Mouse (Mus musculus): ENCODE results near the gene Rab11fip4. TPM values are rescaled to one million over a fixed set of nuclear protein-coding genes. Genes with fewer than 3 reads are reported as not detected.
A peak's percentile ranks its signal among the peaks of the same experiment; 100 is the strongest.

The Rab11fip4 gene
- total RNA-seq, 1 experiment = 13.6 TPM

DNA sequence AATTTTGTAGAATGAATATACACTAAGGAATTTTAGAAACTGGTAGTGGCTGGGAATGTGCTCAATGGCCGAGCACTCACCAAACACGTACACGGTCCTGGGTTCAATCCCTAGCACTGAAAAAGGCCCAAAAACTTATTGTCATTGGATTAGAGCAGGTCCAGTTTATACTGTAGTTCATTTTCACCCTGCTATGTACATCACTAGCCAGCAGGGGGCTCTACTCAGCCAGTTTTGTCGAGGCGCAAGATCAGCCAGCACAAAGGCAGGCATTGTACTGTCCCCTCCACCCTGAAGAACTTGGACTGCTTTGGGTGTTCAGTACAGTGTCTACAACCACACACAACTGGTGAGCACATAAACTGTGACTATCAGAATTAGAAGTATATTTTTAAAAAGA lies 6.8 kb upstream of the Rab11fip4 start:
- TF ChIP-seq HCFC1 (IDR thresholded peaks at IDR 0.05; ENCODE audit: borderline replicate concordance, insufficient read depth, low read length) (no peak), ZC3H11A (IDR thresholded peaks at IDR 0.05; ENCODE audit: borderline replicate concordance, low read depth, low read length) (peak; percentile 85)
- DNase-seq (ENCODE audit: low read depth, low spot score) = no peak
- Histone ChIP-seq H3K9me3 (ENCODE audit: control insufficient read depth, insufficient read depth, low read depth, low read length) (no peaks in the 10 kb centered on the region), H3K4me1 (ENCODE audit: control insufficient read depth in 2 of 2, insufficient read depth in 2 of 2, low read length in 2 of 2, poor library complexity in 1 of 2) (no peaks in the 10 kb centered on the region), H3K4me3 (ENCODE audit: insufficient read depth in 1 of 2, low read depth in 1 of 2, low read length in 2 of 2, poor library complexity in 1 of 2, severe bottlenecking in 1 of 2) (no peak overlapping the region), H3K36me3 (ENCODE audit: control insufficient read depth, insufficient read depth, low read length, poor library complexity, severe bottlenecking) (peaks cover 2% of the 10 kb centered on the region; the same call in 1 of the 2 replicates), H3K9ac (ENCODE audit: insufficient read depth, low read depth, low read length, poor library complexity, severe bottlenecking) (no peak overlapping the region), H3K27ac (ENCODE audit: insufficient read depth, low read depth, low read length, poor library complexity, severe bottlenecking) (no peak overlapping the region)
- in situ Hi-C loops (cut with MboI; ENCODE audit: low sequenced_read_pairs in 2 of 2, unreplicated experiment in 2 of 2) = loop anchor here (5.0 to 25.0 kb wide), 3 partner anchors 101 to 328 kb away; no protein-coding TSS in a partner anchor

- in situ Hi-C loops (cut with MboI; ENCODE audit: low sequenced_read_pairs in 2 of 2, unreplicated experiment in 2 of 2) = loop anchor here (10.0 to 25.0 kb wide), 2 partner anchors 95 to 323 kb away; no protein-coding TSS in a partner anchor
Measured at GRCm38 (mm10) chr11:79589317-79590075, 1.5 kb upstream of the Rab11fip4 start.

GRCm38 (mm10) chr11:79591591-79591975 lies 571 bp downstream of the Rab11fip4 start:
- in situ Hi-C loops (cut with MboI; ENCODE audit: low sequenced_read_pairs in 2 of 2, unreplicated experiment in 2 of 2) = loop anchor here in 1 of 2 experiments (25.0 kb wide), 1 partner anchor 321 kb away; no protein-coding TSS in a partner anchor
- no peak overlapping the region for H3K27ac ChIP-seq (ENCODE audit: insufficient read depth, low read depth, low read length, poor library complexity, severe bottlenecking)
- no peak for TF ChIP-seq ZNF384 (IDR thresholded peaks at IDR 0.05; ENCODE audit: low read depth, low read length)
- TF ChIP-seq ZC3H11A (IDR thresholded peaks at IDR 0.05; ENCODE audit: borderline replicate concordance, low read depth, low read length) = no peak
- no peak for TF ChIP-seq CHD2 (IDR thresholded peaks at IDR 0.05; ENCODE audit: low read depth, low read length)
- no peak for TF ChIP-seq HCFC1 (IDR thresholded peaks at IDR 0.05; ENCODE audit: borderline replicate concordance, insufficient read depth, low read length)
- no peak for TF ChIP-seq MAFK (IDR thresholded peaks at IDR 0.05; ENCODE audit: insufficient read depth, low read depth, low read length)
- no peaks in the 10 kb centered on the region for H3K9me3 ChIP-seq (ENCODE audit: control insufficient read depth, insufficient read depth, low read depth, low read length)
- no peak for DNase-seq (ENCODE audit: low read depth, low spot score)
- peak overlapping the region; percentile 81 for H3K9ac ChIP-seq (ENCODE audit: insufficient read depth, low read depth, low read length, poor library complexity, severe bottlenecking)
- peaks cover 0 to 8% of the 10 kb centered on the region in 2 experiments; a peak in 1 of 4 replicates for H3K4me1 ChIP-seq (ENCODE audit: control insufficient read depth in 2 of 2, insufficient read depth in 2 of 2, low read length in 2 of 2, poor library complexity in 1 of 2)
- peak overlapping the region; percentile 73 to 88 for H3K4me3 ChIP-seq (ENCODE audit: insufficient read depth in 1 of 2, low read depth in 1 of 2, low read length in 2 of 2, poor library complexity in 1 of 2, severe bottlenecking in 1 of 2)
- H3K36me3 ChIP-seq (ENCODE audit: control insufficient read depth, insufficient read depth, low read length, poor library complexity, severe bottlenecking) = no peaks in the 10 kb centered on the region

More at GRCm38 (mm10) chr11:79589317-79590075, 1.5 kb upstream of the Rab11fip4 start:
- H3K9me3 ChIP-seq (ENCODE audit: control insufficient read depth, insufficient read depth, low read depth, low read length) = no peaks in the 10 kb centered on the region
- TF ChIP-seq ZC3H11A (IDR thresholded peaks at IDR 0.05; ENCODE audit: borderline replicate concordance, low read depth, low read length) (0 out of 2 replicates have a peak, but pooled peaks have one; percentile 14), HCFC1 (IDR thresholded peaks at IDR 0.05; ENCODE audit: borderline replicate concordance, insufficient read depth, low read length) (no peak)
- H3K36me3 ChIP-seq (ENCODE audit: control insufficient read depth, insufficient read depth, low read length, poor library complexity, severe bottlenecking) = no peaks in the 10 kb centered on the region
- peak; percentile 54 for DNase-seq (ENCODE audit: low read depth, low spot score)
- peaks cover 0 to 4% of the 10 kb centered on the region in 2 experiments; a peak in 1 of 4 replicates for H3K4me1 ChIP-seq (ENCODE audit: control insufficient read depth in 2 of 2, insufficient read depth in 2 of 2, low read length in 2 of 2, poor library complexity in 1 of 2)
- no peak overlapping the region for H3K9ac ChIP-seq (ENCODE audit: insufficient read depth, low read depth, low read length, poor library complexity, severe bottlenecking)
- no peak overlapping the region for H3K4me3 ChIP-seq (ENCODE audit: insufficient read depth in 1 of 2, low read depth in 1 of 2, low read length in 2 of 2, poor library complexity in 1 of 2, severe bottlenecking in 1 of 2)
- H3K27ac ChIP-seq (ENCODE audit: insufficient read depth, low read depth, low read length, poor library complexity, severe bottlenecking) = no peak overlapping the region

- Histone ChIP-seq H3K9me3 (ENCODE audit: control insufficient read depth, insufficient read depth, low read depth, low read length) (no peaks in the 10 kb centered on the region), H3K27ac (ENCODE audit: insufficient read depth, low read depth, low read length, poor library complexity, severe bottlenecking) (no peak overlapping the region), H3K36me3 (ENCODE audit: control insufficient read depth, insufficient read depth, low read length, poor library complexity, severe bottlenecking) (no peaks in the 10 kb centered on the region; the same call in 1 of the 2 replicates), H3K4me1 (ENCODE audit: control insufficient read depth in 2 of 2, insufficient read depth in 2 of 2, low read length in 2 of 2, poor library complexity in 1 of 2) (peaks cover 0 to 8% of the 10 kb centered on the region in 2 experiments; a peak in 1 of 4 replicates), H3K4me3 (ENCODE audit: insufficient read depth in 1 of 2, low read depth in 1 of 2, low read length in 2 of 2, poor library complexity in 1 of 2, severe bottlenecking in 1 of 2) (no peak overlapping the region), H3K9ac (ENCODE audit: insufficient read depth, low read depth, low read length, poor library complexity, severe bottlenecking) (no peak overlapping the region)
- no peak for DNase-seq (ENCODE audit: low read depth, low spot score)
- TF ChIP-seq ZC3H11A (IDR thresholded peaks at IDR 0.05; ENCODE audit: borderline replicate concordance, low read depth, low read length) (no peak), ZNF384 (IDR thresholded peaks at IDR 0.05; ENCODE audit: low read depth, low read length) (no peak), CHD2 (IDR thresholded peaks at IDR 0.05; ENCODE audit: low read depth, low read length) (peak; percentile 79; the same call in 1 of the 2 replicates)
- in situ Hi-C loops (cut with MboI; ENCODE audit: low sequenced_read_pairs in 2 of 2, unreplicated experiment in 2 of 2) = loop anchor here in 1 of 2 experiments (25.0 kb wide), 1 partner anchor 319 kb away; no protein-coding TSS in a partner anchor
Measured at GRCm38 (mm10) chr11:79593495-79593894, 2.5 kb downstream of the Rab11fip4 start.

Measured in ES-E14 (cell line).